Mouse (Mus musculus) lung, adult 2 months (tissue): ENCODE results near the gene Kpnb1.

ENCODE experiments used
- CTCF ChIP-seq: fragments of 200-500 bp; IDR thresholded peaks from 2 replicates; pipeline ENCODE4 v1.5.1; 2011; ENCODE audit warnings: mild to moderate bottlenecking, low read length, control low read depth; ENCODE audit not compliant: insufficient read depth
- POLR2A ChIP-seq: fragments of 200-500 bp; IDR thresholded peaks from 2 replicates; pipeline ENCODE4 v1.6.1; 2011; ENCODE audit warnings: low read depth, mild to moderate bottlenecking, control low read depth, low read length, borderline replicate concordance; ENCODE audit errors: extremely low read depth

DNA sequence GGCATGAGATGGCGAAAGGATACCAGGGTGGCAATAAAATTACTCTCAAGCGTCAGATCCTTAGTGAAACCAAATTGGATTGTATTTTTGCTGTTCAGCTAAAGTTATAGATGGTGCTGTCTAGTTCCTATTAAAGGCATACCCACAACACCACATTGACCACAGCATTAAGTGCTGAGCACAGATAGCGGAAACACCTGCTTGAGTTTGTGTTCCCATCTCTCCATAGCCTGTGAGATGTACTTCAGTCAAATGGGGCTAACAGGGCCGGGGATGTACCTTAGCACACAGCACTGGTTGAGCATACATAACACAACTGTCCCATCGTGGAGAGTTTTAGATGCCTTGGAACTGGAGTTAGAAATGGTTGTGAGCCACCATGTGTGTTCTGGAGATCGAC, 3.3 kb upstream of the Kpnb1 start:
- TF ChIP-seq CTCF (no peak), POLR2A (no peak)
